9 mouse cellular contexts compared by ENCODE assay signal in the genomic region with DNA sequence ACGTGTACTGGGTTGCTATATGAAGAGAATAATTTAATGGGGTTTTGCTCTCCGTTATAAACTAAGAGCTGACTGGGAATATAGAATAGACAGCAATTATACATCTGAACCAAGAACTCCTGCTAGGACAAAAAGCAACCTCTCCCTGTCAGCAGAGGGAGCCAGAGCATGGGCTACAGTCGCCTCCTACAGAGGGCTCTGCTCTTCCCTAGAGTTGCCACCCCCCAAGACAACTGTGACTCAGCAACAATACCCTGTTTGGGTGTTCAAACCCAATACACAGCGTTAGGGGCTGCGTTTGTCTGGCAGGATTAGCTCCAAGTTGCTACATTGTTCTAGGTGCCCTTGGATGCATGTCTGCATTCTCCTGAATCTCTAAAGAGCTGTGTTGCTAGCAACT. TPM values are rescaled to one million over a fixed set of nuclear protein-coding genes. Genes with fewer than 3 reads are reported as not detected.
DNase-seq lines count a peak whose midpoint lies in the region; ATAC-seq and TF ChIP-seq lines count a peak whose summit lies in the region.
"Had no signal": no experiment of that assay in that cellular context is flagged by ENCODE, and none has a peak within 500 bp of the region (broad histone marks: within the 10 kb centered on the region; RNA-seq: fewer than 3 reads in every experiment).

No protein-coding gene starts in this region.

- peak overlapping the region; percentile 4; the same call in 1 of the 2 replicates for H3K27ac ChIP-seq in heart, adult 2 months
- no peak overlapping the region for H3K27ac ChIP-seq in heart, embryonic 11.5 days (ENCODE audit: low read depth, low read length)
- peak overlapping the region; percentile 100 for H3K27ac ChIP-seq in hindbrain, embryonic 14.5 days
- H3K27ac ChIP-seq in liver, embryonic 11.5 days (ENCODE audit: low read depth, low read length): no peak overlapping the region
- H3K27ac ChIP-seq in thymus, adult 2 months (ENCODE audit: control insufficient read depth, insufficient read depth, low read length): no peak overlapping the region
- H3K27ac ChIP-seq: lung, embryonic 15.5 days had no signal

- H3K4me2 ChIP-seq in heart, embryonic 11.5 days: no peak overlapping the region
- no peak overlapping the region for H3K4me2 ChIP-seq in hindbrain, embryonic 14.5 days (replicated peaks)
- H3K4me2 ChIP-seq in liver, embryonic 11.5 days: no peak overlapping the region
- H3K4me2 ChIP-seq: lung, embryonic 15.5 days had no signal

- no peaks in the 10 kb centered on the region for H3K36me3 ChIP-seq in heart, adult 2 months (ENCODE audit: control insufficient read depth, insufficient read depth, low read length)
- H3K36me3 ChIP-seq in heart, embryonic 11.5 days (ENCODE audit: control insufficient read depth, insufficient read depth, low read length): no peaks in the 10 kb centered on the region
- H3K36me3 ChIP-seq in hindbrain, embryonic 14.5 days (replicated peaks; ENCODE audit: control insufficient read depth, insufficient read depth): no peaks in the 10 kb centered on the region
- H3K36me3 ChIP-seq in liver, embryonic 11.5 days (ENCODE audit: control insufficient read depth, insufficient read depth, low read length): no peaks in the 10 kb centered on the region
- H3K36me3 ChIP-seq in thymus, adult 2 months (ENCODE audit: control insufficient read depth, insufficient read depth, low read length): no peaks in the 10 kb centered on the region
- H3K36me3 ChIP-seq: lung, embryonic 15.5 days had no signal

- intact Hi-C loops in heart, adult 2 months (cut with DNase I): loop anchor here (2.0 to 10.0 kb wide), 2 partner anchors 343 to 489 kb away; no protein-coding TSS in a partner anchor

- TF ChIP-seq POLR2A in heart, adult 2 months (IDR thresholded peaks at IDR 0.05; ENCODE audit: insufficient read depth, low read depth, low read length): no peak
- no peak for TF ChIP-seq POLR2A in thymus, adult 2 months (IDR thresholded peaks at IDR 0.05; ENCODE audit: control insufficient read depth, extremely low read depth, insufficient read depth, low read length, poor library complexity)

- no peaks in the 10 kb centered on the region for H3K27me3 ChIP-seq in heart, adult 2 months (ENCODE audit: control insufficient read depth, insufficient read depth, low read length)
- H3K27me3 ChIP-seq in heart, embryonic 11.5 days (ENCODE audit: control insufficient read depth, insufficient read depth, low read length): peaks cover 3% of the 10 kb centered on the region; the same call in 1 of the 2 replicates
- no peaks in the 10 kb centered on the region for H3K27me3 ChIP-seq in hindbrain, embryonic 14.5 days (ENCODE audit: control insufficient read depth, insufficient read depth, low read length)
- no peaks in the 10 kb centered on the region for H3K27me3 ChIP-seq in liver, embryonic 11.5 days (replicated peaks; ENCODE audit: control insufficient read depth, insufficient read depth, low read length)
- H3K27me3 ChIP-seq in thymus, adult 2 months (ENCODE audit: control insufficient read depth, insufficient read depth, low read length): no peaks in the 10 kb centered on the region
- H3K27me3 ChIP-seq: lung, embryonic 15.5 days had no signal

- no peaks in the 10 kb centered on the region for H3K9me3 ChIP-seq in heart, embryonic 11.5 days (replicated peaks; ENCODE audit: control insufficient read depth, low read length)
- H3K9me3 ChIP-seq in hindbrain, embryonic 14.5 days (ENCODE audit: control insufficient read depth, low read length): no peaks in the 10 kb centered on the region
- no peaks in the 10 kb centered on the region for H3K9me3 ChIP-seq in liver, embryonic 11.5 days (ENCODE audit: control insufficient read depth, low read length)
- H3K9me3 ChIP-seq: lung, embryonic 15.5 days had no signal

- TF ChIP-seq CTCF in heart, adult 2 months (IDR thresholded peaks at IDR 0.05): peak; percentile 78
- peak; percentile 36; the same call in 1 of the 2 replicates for TF ChIP-seq CTCF in thymus, adult 2 months (IDR thresholded peaks at IDR 0.05; ENCODE audit: borderline replicate concordance, control insufficient read depth, extremely low read depth, insufficient read depth, low read length, poor library complexity)

- WGBS in heart, adult 2 months: 16% methylated on average over 5 of the region's 5 CpGs
- WGBS in heart, embryonic 11.5 days (ENCODE audit: insufficient replicate concordance): 9% methylated on average over 5 of the region's 5 CpGs
- WGBS in hindbrain, embryonic 14.5 days: 11% methylated on average over 5 of the region's 5 CpGs
- WGBS in liver, embryonic 11.5 days: 5% methylated on average over 5 of the region's 5 CpGs
- WGBS in thymus, adult 2 months: 13% methylated on average over 5 of the region's 5 CpGs

- H3K4me3 ChIP-seq in heart, adult 2 months: no peak overlapping the region
- no peak overlapping the region for H3K4me3 ChIP-seq in heart, embryonic 11.5 days (ENCODE audit: low read depth, low read length)
- H3K4me3 ChIP-seq in hindbrain, embryonic 14.5 days (replicated peaks; ENCODE audit: low read length): no peak overlapping the region
- no peak overlapping the region for H3K4me3 ChIP-seq in liver, embryonic 11.5 days (ENCODE audit: low read depth, low read length)
- no peak overlapping the region for H3K4me3 ChIP-seq in thymus, adult 2 months (ENCODE audit: control insufficient read depth, insufficient read depth, low read length)
- H3K4me3 ChIP-seq: lung, embryonic 15.5 days had no signal

- no peaks in the 10 kb centered on the region for H3K79me2 ChIP-seq in heart, adult 2 months (replicated peaks; ENCODE audit: control insufficient read depth, insufficient read depth, low read length)

- peaks cover 4% of the 10 kb centered on the region for H3K4me1 ChIP-seq in heart, adult 2 months (ENCODE audit: control insufficient read depth, insufficient read depth, low read length)
- H3K4me1 ChIP-seq in heart, embryonic 11.5 days (ENCODE audit: control insufficient read depth, insufficient read depth, low read length): peaks cover 11% of the 10 kb centered on the region; the same call in 1 of the 2 replicates
- H3K4me1 ChIP-seq in hindbrain, embryonic 14.5 days (replicated peaks; ENCODE audit: control insufficient read depth, insufficient read depth, low read length): peaks cover 37% of the 10 kb centered on the region
- H3K4me1 ChIP-seq in liver, embryonic 11.5 days (replicated peaks; ENCODE audit: control insufficient read depth, insufficient read depth, low read length): peaks cover 10% of the 10 kb centered on the region
- H3K4me1 ChIP-seq in thymus, adult 2 months (replicated peaks; ENCODE audit: control insufficient read depth, insufficient read depth, low read length): no peaks in the 10 kb centered on the region

- peak; percentile 33 to 53 for DNase-seq in heart, adult 2 months
- peak; percentile 53 for DNase-seq in Muller cell, postnatal 12 days (ENCODE audit: inconsistent ontology term)
- peak; percentile 87 for DNase-seq in embryo, embryonic 10.5 days (ENCODE audit: low spot score)
- DNase-seq in hindbrain, embryonic 14.5 days (ENCODE audit: low spot score): peak; percentile 61
- peak; percentile 56 for DNase-seq in liver, embryonic 11.5 days (ENCODE audit: low spot score)
- peak; percentile 57 for DNase-seq in neural tube, embryonic 10.5 days (ENCODE audit: extremely low spot score, low spot score)
- peak; percentile 63 for DNase-seq in thymus, adult 2 months

- TF ChIP-seq EP300 in heart, adult 2 months (IDR thresholded peaks at IDR 0.05; ENCODE audit: insufficient read depth, low read depth, low read length): peak; percentile 82

- no peak for ATAC-seq in heart, embryonic 11.5 days (replicated peaks; ENCODE audit: insufficient number of reproducible peaks, low FRiP score, low TSS enrichment)
- ATAC-seq in hindbrain, embryonic 14.5 days (ENCODE audit: low FRiP score): no peak
- peak; percentile 57 for ATAC-seq in liver, embryonic 11.5 days (replicated peaks; ENCODE audit: low FRiP score)

- H3K9ac ChIP-seq in heart, adult 2 months (ENCODE audit: low read depth, low read length): no peak overlapping the region
- H3K9ac ChIP-seq in heart, embryonic 11.5 days (ENCODE audit: low read depth, low read length): no peak overlapping the region
- no peak overlapping the region for H3K9ac ChIP-seq in hindbrain, embryonic 14.5 days
- H3K9ac ChIP-seq in liver, embryonic 11.5 days (ENCODE audit: low read depth, low read length): no peak overlapping the region
- H3K9ac ChIP-seq: lung, embryonic 15.5 days had no signal

RNA-seq across cellular contexts. Expression of a gene that starts 1.6 kb away (rescaled TPM):
- total RNA-seq in heart, adult 2 months (2021): 1 to 10 TPM; 4.7 to 7.5 TPM
- 10.0 and 10.2 TPM in 2 replicates for polyA plus RNA-seq in heart, adult 2 months (2012; rRNA removed)
- polyA plus RNA-seq in heart, embryonic 11.5 days (2014; fragmentation: Nextera tagmentation; extraction: Ambion mirVana): 6.4 and 8.7 TPM in 2 replicates
- polyA plus RNA-seq in hindbrain, embryonic 14.5 days (2014; fragmentation: Nextera tagmentation; extraction: Ambion mirVana): 5.2 and 6.2 TPM in 2 replicates
- 10.1 and 12.2 TPM in 2 replicates for polyA plus RNA-seq in liver, embryonic 11.5 days (2014; fragmentation: Nextera tagmentation; extraction: Ambion mirVana)
- polyA plus RNA-seq in thymus, adult 2 months (2012; rRNA removed): 8.2 and 9.9 TPM in 2 replicates

RNA-seq across cellular contexts. Expression of a gene that starts 21.3 kb away (rescaled TPM):
- total RNA-seq in heart, adult 2 months (2021): 10 to 100 TPM; 25.7 to 25.8 TPM
- polyA plus RNA-seq in heart, adult 2 months (2012; rRNA removed): 6.9 and 11.1 TPM in 2 replicates
- 58.7 and 59.9 TPM in 2 replicates for polyA plus RNA-seq in heart, embryonic 11.5 days (2014; fragmentation: Nextera tagmentation; extraction: Ambion mirVana)
- 47.9 and 48.3 TPM in 2 replicates for polyA plus RNA-seq in hindbrain, embryonic 14.5 days (2014; fragmentation: Nextera tagmentation; extraction: Ambion mirVana)
- polyA plus RNA-seq in liver, embryonic 11.5 days (2014; fragmentation: Nextera tagmentation; extraction: Ambion mirVana): 93.7 and 102 TPM in 2 replicates
- 11.1 and 11.6 TPM in 2 replicates for polyA plus RNA-seq in thymus, adult 2 months (2012; rRNA removed)

RNA-seq across cellular contexts. Expression of a gene that starts 50.2 kb away (rescaled TPM):
- 10 to 100 TPM; 44.8 to 51.4 TPM for total RNA-seq in heart, adult 2 months (2021)
- polyA plus RNA-seq in heart, adult 2 months (2012; rRNA removed): 20.7 and 22.5 TPM in 2 replicates
- 89.1 and 112 TPM in 2 replicates for polyA plus RNA-seq in heart, embryonic 11.5 days (2014; fragmentation: Nextera tagmentation; extraction: Ambion mirVana)
- 56.6 and 61.4 TPM in 2 replicates for polyA plus RNA-seq in hindbrain, embryonic 14.5 days (2014; fragmentation: Nextera tagmentation; extraction: Ambion mirVana)
- polyA plus RNA-seq in liver, embryonic 11.5 days (2014; fragmentation: Nextera tagmentation; extraction: Ambion mirVana): 367 and 406 TPM in 2 replicates
- 32.5 and 53.3 TPM in 2 replicates for polyA plus RNA-seq in thymus, adult 2 months (2012; rRNA removed)

Comparison
In these comparisons a context has a peak if more than half of its experiments do, and no peak if none do; other contexts are left out.
1. H3K27ac ChIP-seq: peak in heart, adult 2 months (single experiment) and hindbrain, embryonic 14.5 days (single experiment); none in heart, embryonic 11.5 days (single experiment), liver, embryonic 11.5 days (single experiment) and thymus, adult 2 months (single experiment).
2. Peak in every context shown above with its lines, with median percentiles within 50 percentile points of each other: DNase-seq.